Mouse (Mus musculus) heart, postnatal 4 days (tissue): Measurements from ENCODE around the gene Tulp4. TPM values are rescaled to one million over a fixed set of nuclear protein-coding genes. Genes with fewer than 3 reads are reported as not detected.

ENCODE experiments used
- DNase-seq: peaks from one replicate; pipeline ENCODE4 v3.0.0; 2021
- total RNA-seq, 2 experiments: library from RNA; stranded (reverse); gene quantifications; 2 replicates each; pipeline ENCODE4 v1.2.3; 2021

Tulp4 gene
- total RNA-seq: 100 to 1,000 TPM; 127 to 136 TPM

DNA sequence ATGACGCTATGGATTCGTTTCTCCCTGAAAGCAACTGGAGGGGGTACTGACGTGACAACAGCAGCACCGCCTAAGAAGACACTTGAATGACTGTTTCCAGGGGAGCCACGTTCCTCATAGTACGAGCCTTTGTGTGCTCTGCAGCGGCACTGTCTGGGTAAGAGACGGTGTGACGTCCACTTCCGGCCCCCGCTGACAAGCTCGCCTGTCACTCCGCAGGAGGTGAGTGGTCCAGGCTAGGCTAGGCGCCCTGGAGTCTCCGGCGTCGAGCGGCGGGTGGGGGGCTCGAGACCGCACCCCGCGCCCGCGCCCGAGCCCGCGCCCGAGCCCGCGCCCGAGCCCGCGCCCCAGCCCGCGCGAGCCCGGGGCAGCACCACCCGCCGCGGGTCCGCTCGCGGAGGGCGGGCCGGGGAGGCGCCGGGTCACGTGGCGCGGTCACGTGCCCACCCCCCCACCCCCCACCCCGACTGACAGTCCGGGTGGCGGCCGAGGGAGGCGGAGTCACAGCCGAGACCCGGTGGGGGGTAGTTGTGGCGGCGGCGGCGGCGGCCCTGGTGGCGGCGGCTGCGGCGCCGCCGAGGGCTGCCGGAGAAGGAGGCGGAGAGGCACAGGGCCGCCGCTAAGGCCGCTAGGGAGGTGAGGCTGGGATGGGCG is at the start of gene Tulp4:
Tulp4 (plus strand) TSS at position 77 of the 654 bp plus-strand sequence.
- DNase-seq: peak; percentile 87

DNA sequence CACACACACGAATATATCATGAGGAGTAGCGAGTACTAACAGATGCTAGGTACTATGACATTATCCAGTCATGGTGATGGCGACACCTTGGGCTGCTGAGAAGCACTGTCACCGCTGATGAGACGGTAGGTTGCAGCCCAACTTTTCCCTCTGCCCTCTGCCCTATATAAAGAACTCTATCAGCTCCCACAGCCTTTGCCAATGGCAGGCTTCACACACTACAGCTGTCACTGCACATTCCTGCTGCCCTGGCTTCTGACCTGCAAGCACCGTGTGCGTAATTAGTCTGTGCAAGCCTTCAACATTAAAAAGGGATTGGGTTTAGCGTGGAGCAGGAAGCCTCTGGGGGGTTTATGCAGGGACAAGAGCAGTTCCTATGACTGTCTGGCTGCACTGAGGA is 43.4 kb upstream of the Tulp4 start:
- peak; percentile 38 for DNase-seq

GRCm38 (mm10) chr17:6063532-6063931 is 42.7 kb upstream of the Tulp4 start:
- DNase-seq: no peak

- DNase-seq: no peak
Observed at GRCm38 (mm10) chr17:6066021-6066420, 40.2 kb upstream of the Tulp4 start.

DNA sequence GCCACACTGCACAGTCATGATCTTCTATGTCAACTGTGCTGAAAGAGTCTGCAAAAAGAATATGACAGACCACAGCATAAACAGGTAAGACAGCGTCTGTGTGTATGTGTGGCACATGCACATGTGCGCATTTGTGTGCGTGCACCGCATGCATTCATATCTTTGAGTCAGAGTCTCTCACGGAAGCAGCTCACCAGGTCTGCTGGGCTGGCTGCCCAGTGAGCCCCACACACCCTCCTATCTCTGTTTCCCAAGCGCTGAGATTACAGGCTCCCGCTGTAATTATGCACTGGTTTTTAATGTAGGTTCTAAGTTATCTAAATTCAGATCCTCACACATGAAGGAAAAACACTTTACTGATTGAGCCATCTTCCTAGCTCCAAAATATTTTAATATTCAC is 38.6 kb upstream of the Tulp4 start:
- DNase-seq: peak; percentile 26

- DNase-seq: no peak
Observed at GRCm38 (mm10) chr17:6069866-6070265, 36.4 kb upstream of the Tulp4 start.

GRCm38 (mm10) chr17:6073405-6073804 is 32.8 kb upstream of the Tulp4 start:
- no peak for DNase-seq

GRCm38 (mm10) chr17:6079287-6080122 is 26.7 kb upstream of the Tulp4 start, which contains the start of the genes Serac1 and Gtf2h5:
TSS of gene Serac1 (minus strand) at chr17:6079741.
TSS of gene Gtf2h5 (plus strand) at chr17:6079786.
- peak; percentile 99 for DNase-seq

GRCm38 (mm10) chr17:6083323-6083890 is 22.8 kb upstream of the Tulp4 start:
- DNase-seq: no peak

- DNase-seq: no peak
Observed at GRCm38 (mm10) chr17:6091604-6092003, 14.6 kb upstream of the Tulp4 start.

DNA sequence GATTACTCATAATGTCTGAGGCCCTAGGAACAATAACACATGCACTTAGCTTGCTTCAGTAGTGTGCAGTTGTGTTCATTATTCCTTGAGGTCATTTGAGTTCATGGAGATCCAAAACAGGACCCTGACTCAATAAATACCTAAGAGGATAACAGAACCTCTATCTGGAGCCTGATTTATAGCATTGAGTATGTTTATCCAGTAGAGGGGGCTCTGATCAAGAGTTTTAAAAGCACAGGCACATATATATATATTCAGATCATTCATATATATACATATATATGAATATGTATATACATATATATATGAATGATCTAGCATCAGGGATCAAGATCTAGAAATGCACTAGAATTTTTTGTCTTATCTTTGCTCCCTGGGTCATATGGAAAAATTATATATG is 10.7 kb upstream of the Tulp4 start:
- DNase-seq: no peak

GRCm38 (mm10) chr17:6097884-6098283 is 8.4 kb upstream of the Tulp4 start:
- peak; percentile 71 for DNase-seq

- no peak for DNase-seq
Observed at GRCm38 (mm10) chr17:6102287-6102686, 4.0 kb upstream of the Tulp4 start.

- no peak for DNase-seq
Observed at GRCm38 (mm10) chr17:6103566-6103965, 2.7 kb upstream of the Tulp4 start.

- DNase-seq: peak; percentile 59
Observed at GRCm38 (mm10) chr17:6107015-6107601, 871 bp downstream of the Tulp4 start.

DNA sequence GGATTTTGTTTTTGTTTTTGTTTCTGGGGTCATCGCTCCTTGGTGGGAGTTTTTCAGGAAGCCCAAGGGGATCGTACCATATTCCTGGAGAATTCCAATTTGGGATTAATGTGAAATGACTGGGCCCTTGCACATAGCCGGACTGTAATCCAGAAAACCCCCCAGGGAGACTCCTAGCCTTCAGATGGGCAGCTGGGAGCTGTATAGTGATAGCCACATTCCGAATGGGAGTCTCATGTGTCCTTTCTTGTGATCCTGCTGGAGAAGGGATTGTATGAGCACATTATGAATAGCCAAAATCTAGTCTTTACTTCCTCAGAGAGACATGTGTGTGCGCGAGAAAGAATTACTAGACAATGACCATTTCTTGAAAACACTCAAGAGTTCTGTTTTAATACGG is 1.9 kb downstream of the Tulp4 start:
- DNase-seq: no peak

DNA sequence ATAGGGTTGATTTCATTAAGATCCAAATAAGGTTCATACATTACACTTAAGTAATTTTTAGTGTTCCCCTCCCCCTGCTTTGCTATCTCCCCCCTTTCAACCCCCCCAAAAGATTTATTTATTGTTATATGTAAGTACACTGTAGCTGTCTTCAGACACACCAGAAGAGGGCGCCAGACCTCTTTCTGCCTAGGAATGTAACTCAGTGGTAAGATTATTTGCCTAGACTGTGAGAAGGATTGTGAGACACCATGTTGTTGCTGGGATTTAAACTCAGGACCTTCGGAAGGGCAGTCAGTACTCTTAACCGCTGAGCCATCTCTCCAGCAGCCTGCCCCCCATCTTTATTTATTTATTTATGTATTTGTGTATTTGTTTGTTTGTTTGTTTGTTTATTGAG is 4.7 kb downstream of the Tulp4 start:
- DNase-seq: peak; percentile 26

- DNase-seq: no peak
Observed at GRCm38 (mm10) chr17:6113653-6114052, 7.4 kb downstream of the Tulp4 start.

DNA sequence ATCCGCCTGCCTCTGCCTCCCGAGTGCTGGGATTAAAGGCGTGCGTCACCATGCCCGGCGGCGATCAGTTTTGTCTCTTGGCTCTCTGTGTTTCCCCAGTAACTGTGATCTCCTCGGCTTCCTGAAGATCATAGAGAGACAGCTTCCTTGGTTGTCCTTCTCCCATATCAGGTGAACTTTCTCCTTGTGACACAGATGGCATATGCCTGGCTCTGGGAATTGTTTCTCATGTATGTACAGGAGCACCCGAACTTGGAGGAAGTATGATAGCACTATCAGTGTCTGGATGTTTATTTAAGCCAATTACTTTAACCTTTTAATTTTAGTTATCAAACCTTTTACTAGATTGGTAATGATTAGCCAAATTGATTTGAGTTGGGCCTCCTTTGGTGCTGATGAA is 8.8 kb downstream of the Tulp4 start:
- DNase-seq: no peak

DNA sequence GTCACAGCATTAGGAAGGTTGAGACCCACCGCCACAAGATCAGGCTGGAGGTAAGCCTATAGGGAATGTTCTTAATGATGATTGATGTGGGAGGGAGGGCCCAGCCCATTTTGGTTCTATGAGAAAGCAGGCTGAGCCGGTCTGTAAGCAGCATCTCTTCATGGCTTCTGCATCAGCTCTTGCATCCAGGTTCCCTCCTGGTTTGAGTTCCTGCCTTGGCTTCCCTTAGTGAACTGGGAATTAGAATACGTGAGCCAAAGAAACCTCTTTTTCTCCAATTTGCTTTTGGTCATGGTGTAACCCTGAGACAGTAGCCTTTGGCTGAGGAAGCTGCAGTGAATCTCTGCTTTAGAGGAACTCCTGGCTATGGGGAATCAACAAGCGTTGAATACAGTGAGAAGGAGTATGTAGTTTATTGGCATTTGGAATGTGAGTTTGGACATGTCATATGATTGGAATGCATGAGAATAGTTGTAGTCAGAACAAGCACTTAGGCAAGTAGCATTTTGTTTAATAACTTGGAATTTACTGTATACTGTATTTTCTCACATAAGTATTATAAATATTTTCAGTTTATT is 11.0 kb downstream of the Tulp4 start:
- DNase-seq: no peak

GRCm38 (mm10) chr17:6117917-6118316 is 11.7 kb downstream of the Tulp4 start:
- DNase-seq: no peak

DNA sequence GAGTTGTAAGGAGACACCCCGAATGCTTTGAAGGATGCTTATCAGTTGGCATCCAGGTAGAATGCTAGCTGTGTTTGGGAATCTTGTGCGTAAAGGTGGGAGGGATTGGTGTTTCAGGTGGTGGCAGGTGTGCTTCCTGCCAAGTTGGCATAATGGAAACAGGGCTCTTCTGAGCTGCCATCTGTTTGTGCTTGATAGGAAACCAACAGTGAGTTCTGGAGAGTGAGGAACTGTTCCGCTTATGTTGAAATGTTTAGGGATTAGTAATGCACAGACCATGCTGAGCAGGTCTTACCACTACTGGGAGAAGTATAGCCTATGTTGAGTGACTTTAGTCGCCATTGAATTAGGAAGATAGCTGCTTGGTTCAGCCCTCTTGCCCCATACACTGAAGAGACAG is 12.6 kb downstream of the Tulp4 start:
- DNase-seq: no peak

DNA sequence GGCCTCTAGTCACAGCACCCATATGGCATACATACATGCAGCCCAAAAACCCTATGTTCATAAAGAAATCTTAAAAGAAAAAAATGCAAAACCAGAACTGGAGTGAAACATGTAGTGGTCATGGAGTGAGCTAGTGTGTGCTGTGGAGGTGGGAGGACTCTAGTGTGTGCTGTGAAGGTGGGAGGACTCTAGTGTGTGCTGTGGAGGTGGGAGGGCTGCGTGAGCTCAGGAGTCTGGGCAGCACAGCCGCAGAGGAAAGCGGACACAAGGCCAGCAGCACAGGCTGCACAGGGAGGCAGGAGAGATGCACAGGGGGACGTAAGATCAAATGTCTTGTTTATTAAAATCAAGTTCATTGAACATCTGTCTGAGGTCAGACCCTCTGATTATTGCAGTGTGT is 17.5 kb downstream of the Tulp4 start:
- DNase-seq: no peak
